Mouse (Mus musculus) G1E (cell line): ENCODE measurements around the gene Actg2. TPM values are rescaled to one million over a fixed set of nuclear protein-coding genes. Genes with fewer than 3 reads are reported as not detected.

ENCODE experiments used
- ATAC-seq: 2 replicates; pipeline ENCODE4 v1.8.0; 2016; ENCODE audit warnings: mild to moderate bottlenecking; ENCODE audit not compliant: insufficient number of reproducible peaks, poor library complexity, low FRiP score, severe bottlenecking; ENCODE audit errors: extremely low read depth
- DNase-seq: peaks from one replicate; pipeline ENCODE4 v3.0.0; 2012; ENCODE audit warnings: low spot score
- H3K27me3 ChIP-seq: 2 replicates; pipeline ENCODE4 v1.6.1; 2012; ENCODE audit warnings: mild to moderate bottlenecking, low read length, inconsistent platforms; ENCODE audit not compliant: insufficient read depth
- H3K36me3 ChIP-seq: replicated peaks from 2 replicates; pipeline ENCODE3; 2012; ENCODE audit warnings: mild to moderate bottlenecking, inconsistent platforms
- H3K4me1 ChIP-seq: 2 replicates; pipeline ENCODE4 v1.6.1; 2012; ENCODE audit warnings: low read depth, low read length, inconsistent platforms, mixed read lengths; ENCODE audit not compliant: insufficient read depth
- H3K4me3 ChIP-seq: 2 replicates; pipeline ENCODE4 v1.5.1; 2012; ENCODE audit warnings: low read depth, mild to moderate bottlenecking, inconsistent platforms, low read length, moderate library complexity, mixed read lengths
- H3K9me3 ChIP-seq: replicated peaks from 2 replicates; pipeline ENCODE4 v1.6.1; 2012; ENCODE audit warnings: inconsistent platforms
- CTCF ChIP-seq: IDR thresholded peaks from 2 replicates; pipeline ENCODE4 v1.5.1; 2012; ENCODE audit warnings: low read depth, low read length, inconsistent platforms, mixed read lengths
- GATA1 ChIP-seq: IDR thresholded peaks from 2 replicates; pipeline ENCODE4 v1.6.1; 2012; ENCODE audit warnings: borderline replicate concordance, low read length, inconsistent platforms, mixed read lengths
- GATA2 ChIP-seq: IDR thresholded peaks from 2 replicates; pipeline ENCODE4 v1.6.1; 2012; ENCODE audit warnings: low read depth, low read length, inconsistent platforms, borderline replicate concordance
- POLR2AphosphoS5 ChIP-seq: IDR thresholded peaks from 2 replicates; pipeline ENCODE4 v1.6.1; 2012; ENCODE audit warnings: low read depth, low read length, inconsistent platforms; ENCODE audit not compliant: insufficient replicate concordance
- TAL1 ChIP-seq: conservative IDR thresholded peaks from 2 replicates; pipeline ENCODE4 v1.6.1; 2012; ENCODE audit warnings: low read depth, low read length, inconsistent platforms, mixed read lengths
- polyA plus RNA-seq: library from polyadenylated mRNA; stranded (reverse); fragments of >175 nt; gene quantifications from 2 replicates; pipeline ENCODE4 v1.2.3, GENCODE M21; 2012
- total RNA-seq, 2 experiments: library from RNA; stranded (forward) in 1 of 2; stranded (reverse) in 1 of 2; fragments of 200-1000 nt in 1 of 2; fragments of >200 nt in 1 of 2; fragmentation: Nextera tagmentation in 1 of 2; gene quantifications; 2 replicates each; pipeline ENCODE4 v1.2.3; 2014 to 2017

The Actg2 gene
- total and polyA plus RNA-seq, 3 experiments, result 0.11 TPM; not detected in 2

DNA sequence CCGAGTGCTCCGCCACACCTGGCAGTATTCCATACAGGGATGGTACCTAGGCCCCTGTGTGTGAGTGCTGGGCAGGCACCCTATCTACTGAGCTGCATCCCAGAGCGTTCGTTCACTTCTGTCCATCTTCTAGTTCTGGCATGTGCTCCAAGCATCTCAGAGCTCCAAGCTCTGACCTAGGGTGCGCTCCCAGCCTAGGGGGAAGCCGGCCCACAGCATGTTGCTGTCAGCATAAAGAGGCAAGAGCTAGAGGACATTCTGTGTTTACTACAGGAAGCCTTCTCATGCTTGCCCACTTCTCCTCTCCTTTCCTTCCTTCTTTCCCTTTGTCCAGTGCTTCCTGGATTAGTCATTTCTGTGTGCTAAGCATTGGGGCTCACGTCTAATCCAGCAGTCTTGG, 60.6 kb downstream of the Actg2 start:
- Histone ChIP-seq H3K36me3 (peaks cover 13% of the 10 kb centered on the region), H3K4me3 (no peak overlapping the region), H3K9me3 (no peaks in the 10 kb centered on the region), H3K4me1 (no peaks in the 10 kb centered on the region; the same call in 1 of the 2 replicates), H3K27me3 (peaks cover 51% of the 10 kb centered on the region)
- DNase-seq, result no peak
- no peak for TF ChIP-seq GATA2
- TF ChIP-seq GATA1, result no peak
- TF ChIP-seq TAL1, result no peak
- TF ChIP-seq POLR2AphosphoS5, result no peak
- TF ChIP-seq CTCF, result no peak
- ATAC-seq, result no peak

DNA sequence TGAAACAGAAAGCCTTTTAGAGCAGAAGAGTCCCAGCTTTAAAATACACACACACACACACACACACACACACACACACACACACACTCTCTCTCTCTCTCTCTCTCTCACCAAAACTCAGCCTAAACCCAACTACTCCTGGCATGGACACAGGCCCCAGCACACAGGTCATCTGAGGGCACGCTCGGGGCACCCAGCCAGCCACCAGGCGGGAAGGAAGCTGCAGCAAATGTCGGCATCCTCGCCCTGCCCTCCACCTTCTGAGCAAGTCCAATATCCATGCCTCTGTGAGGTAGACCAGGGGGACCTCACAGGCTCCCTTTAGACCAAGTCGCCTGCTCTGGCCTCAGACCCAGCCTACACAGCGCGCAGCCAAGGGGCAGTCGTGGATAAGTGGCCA, 62.8 kb downstream of the Actg2 start:
- TF ChIP-seq GATA2 (no peak), TAL1 (no peak), GATA1 (no peak), POLR2AphosphoS5 (no peak), CTCF (no peak)
- Histone ChIP-seq H3K27me3 (peaks cover 59% of the 10 kb centered on the region), H3K9me3 (no peaks in the 10 kb centered on the region), H3K36me3 (no peaks in the 10 kb centered on the region), H3K4me3 (no peak overlapping the region), H3K4me1 (no peaks in the 10 kb centered on the region)
- ATAC-seq, result no peak
- no peak for DNase-seq

DNA sequence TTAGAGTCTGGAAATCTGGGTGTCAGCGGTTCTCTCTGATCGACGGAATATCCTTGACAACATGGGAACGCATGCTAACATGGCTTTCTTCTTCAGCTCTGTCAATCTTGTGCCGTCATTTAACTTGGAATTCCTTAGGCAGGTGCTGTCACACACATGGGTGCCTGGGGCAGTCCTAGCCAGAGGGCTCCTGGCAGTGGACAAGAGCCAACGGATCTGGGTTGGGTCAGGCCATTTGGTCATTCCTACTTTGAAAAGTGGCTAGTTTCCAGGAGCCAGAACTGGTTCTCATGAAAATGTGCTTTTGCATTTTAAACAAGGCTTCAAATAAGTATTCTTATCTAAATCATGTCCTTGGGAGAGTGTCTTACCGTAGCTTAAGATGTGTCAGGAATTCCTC, 64.3 kb downstream of the Actg2 start:
- ATAC-seq (no peak), DNase-seq (no peak)
- no peak overlapping the region for H3K4me3 ChIP-seq
- no peaks in the 10 kb centered on the region for H3K36me3 ChIP-seq
- peaks cover 64% of the 10 kb centered on the region for H3K27me3 ChIP-seq
- no peak for TF ChIP-seq POLR2AphosphoS5
- TF ChIP-seq GATA1, result no peak
- no peak for TF ChIP-seq GATA2
- TF ChIP-seq CTCF, result no peak
- TF ChIP-seq TAL1, result no peak
- H3K9me3 ChIP-seq, result no peaks in the 10 kb centered on the region
- no peaks in the 10 kb centered on the region for H3K4me1 ChIP-seq

DNA sequence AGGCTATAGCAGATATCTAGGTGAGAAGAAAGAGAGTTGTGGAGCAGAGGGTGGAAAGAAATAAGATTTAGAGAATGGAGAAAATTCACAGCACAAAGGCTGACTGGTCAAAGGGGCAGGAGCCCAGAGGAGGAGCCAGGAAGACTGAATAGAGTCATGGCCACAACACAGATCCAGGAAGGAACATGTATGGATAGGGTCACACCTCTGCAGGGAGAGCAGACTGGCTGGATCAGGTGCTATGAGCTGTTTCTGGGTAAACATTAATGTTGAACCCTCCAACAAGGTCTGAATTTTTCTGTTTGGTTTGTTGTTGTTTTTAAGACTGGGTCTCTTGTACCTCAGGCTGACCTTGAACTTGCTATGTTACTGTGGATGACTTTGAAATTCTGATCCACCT, 72.1 kb downstream of the Actg2 start:
- DNase-seq (no peak), ATAC-seq (no peak)
- TF ChIP-seq CTCF (no peak), TAL1 (no peak), GATA2 (no peak), POLR2AphosphoS5 (no peak), GATA1 (no peak)
- peaks cover 53% of the 10 kb centered on the region for H3K27me3 ChIP-seq
- no peaks in the 10 kb centered on the region for H3K9me3 ChIP-seq
- no peaks in the 10 kb centered on the region for H3K36me3 ChIP-seq
- H3K4me1 ChIP-seq, result peaks cover 17% of the 10 kb centered on the region
- H3K4me3 ChIP-seq, result no peak overlapping the region

Other genes starting within 250 kb of the Actg2 start
- gene Mthfd2, start 210.4 kb downstream of the Actg2 start, total RNA-seq (2014; fragmentation: Nextera tagmentation), result 36.6 and 37.9 TPM in 2 replicates
- gene Mthfd2, start 210.4 kb downstream of the Actg2 start, total RNA-seq (2017), result 26.2 and 31.5 TPM in 2 replicates
- gene Mthfd2, start 210.4 kb downstream of the Actg2 start, polyA plus RNA-seq, result 35.8 and 39.8 TPM in 2 replicates
- gene Mob1a, start 210.2 kb downstream of the Actg2 start, total RNA-seq (2014; fragmentation: Nextera tagmentation), result 111 and 119 TPM in 2 replicates
- 236 and 238 TPM in 2 replicates for gene Mob1a, start 210.2 kb downstream of the Actg2 start, total RNA-seq (2017)
- 142 and 156 TPM in 2 replicates for gene Mob1a, start 210.2 kb downstream of the Actg2 start, polyA plus RNA-seq
- 191 and 283 TPM in 2 replicates for gene Bola3, start 187.1 kb downstream of the Actg2 start, total RNA-seq (2014; fragmentation: Nextera tagmentation)
- gene Bola3, start 187.1 kb downstream of the Actg2 start, total RNA-seq (2017), result 109 and 131 TPM in 2 replicates
- 60.2 and 60.6 TPM in 2 replicates for gene Bola3, start 187.1 kb downstream of the Actg2 start, polyA plus RNA-seq
- gene Tet3, start 77.2 kb downstream of the Actg2 start, total RNA-seq (2014; fragmentation: Nextera tagmentation), result 94.9 and 95.4 TPM in 2 replicates
- 14.9 and 17.6 TPM in 2 replicates for gene Tet3, start 77.2 kb downstream of the Actg2 start, total RNA-seq (2017)
- 40.0 and 71.1 TPM in 2 replicates for gene Tet3, start 77.2 kb downstream of the Actg2 start, polyA plus RNA-seq
- gene Dguok, start 29.3 kb downstream of the Actg2 start, total RNA-seq (2014; fragmentation: Nextera tagmentation), result 25.1 and 29.0 TPM in 2 replicates
- gene Dguok, start 29.3 kb downstream of the Actg2 start, total RNA-seq (2017), result 25.6 and 26.0 TPM in 2 replicates
- 6.7 and 9.4 TPM in 2 replicates for gene Dguok, start 29.3 kb downstream of the Actg2 start, polyA plus RNA-seq
- gene Stambp, start 36.5 kb upstream of the Actg2 start, total RNA-seq (2014; fragmentation: Nextera tagmentation), result 47.3 and 55.2 TPM in 2 replicates
- 7.0 and 8.2 TPM in 2 replicates for gene Stambp, start 36.5 kb upstream of the Actg2 start, total RNA-seq (2017)
- 1.8 and 1.9 TPM in 2 replicates for gene Stambp, start 36.5 kb upstream of the Actg2 start, polyA plus RNA-seq
- gene Clec4f, start 119.9 kb upstream of the Actg2 start, total RNA-seq (2014; fragmentation: Nextera tagmentation), result not detected in 2 replicates
- gene Clec4f, start 119.9 kb upstream of the Actg2 start, total RNA-seq (2017), result 0.05 TPM in 1 of 2 replicates, not detected in the other
- gene Clec4f, start 119.9 kb upstream of the Actg2 start, polyA plus RNA-seq, result not detected in 2 replicates
- not detected in 2 replicates for gene Cd207, start 141.6 kb upstream of the Actg2 start, total RNA-seq (2014; fragmentation: Nextera tagmentation)
- gene Cd207, start 141.6 kb upstream of the Actg2 start, total RNA-seq (2017), result not detected in 2 replicates
- gene Cd207, start 141.6 kb upstream of the Actg2 start, polyA plus RNA-seq, result not detected in 2 replicates
- gene Vax2, start 175.0 kb upstream of the Actg2 start, total RNA-seq (2014; fragmentation: Nextera tagmentation), result not detected in 2 replicates
- gene Vax2, start 175.0 kb upstream of the Actg2 start, total RNA-seq (2017), result not detected in 2 replicates
- gene Vax2, start 175.0 kb upstream of the Actg2 start, polyA plus RNA-seq, result not detected in 2 replicates
- gene Atp6v1b1, start 206.7 kb upstream of the Actg2 start, total RNA-seq (2014; fragmentation: Nextera tagmentation), result not detected in 2 replicates
- 0.22 TPM in 1 of 2 replicates, not detected in the other for gene Atp6v1b1, start 206.7 kb upstream of the Actg2 start, total RNA-seq (2017)
- gene Atp6v1b1, start 206.7 kb upstream of the Actg2 start, polyA plus RNA-seq, result not detected in 2 replicates
- gene Ankrd53, start 226.4 kb upstream of the Actg2 start, total RNA-seq (2014; fragmentation: Nextera tagmentation), result not detected in 2 replicates
- gene Ankrd53, start 226.4 kb upstream of the Actg2 start, total RNA-seq (2017), result not detected in 2 replicates
- not detected in 2 replicates for gene Ankrd53, start 226.4 kb upstream of the Actg2 start, polyA plus RNA-seq
- gene Tex261, start 239.5 kb upstream of the Actg2 start, total RNA-seq (2014; fragmentation: Nextera tagmentation), result 47.8 and 50.0 TPM in 2 replicates
- 32.5 and 35.4 TPM in 2 replicates for gene Tex261, start 239.5 kb upstream of the Actg2 start, total RNA-seq (2017)
- 30.3 and 34.6 TPM in 2 replicates for gene Tex261, start 239.5 kb upstream of the Actg2 start, polyA plus RNA-seq